Mouse (Mus musculus) cerebellum, adult 2 months (tissue): ENCODE results near the gene Hk1.

Experiments used
- CTCF ChIP-seq: fragments of 200-500 bp; IDR thresholded peaks from 2 replicates; pipeline ENCODE4 v1.5.1; 2011; ENCODE audit warnings: low read depth, mild to moderate bottlenecking, control low read depth, low read length, moderate library complexity, borderline replicate concordance; ENCODE audit not compliant: insufficient read depth
- POLR2A ChIP-seq: fragments of 200-500 bp; IDR thresholded peaks from 2 replicates; pipeline ENCODE4 v1.6.1; 2011; ENCODE audit warnings: low read length, control low read depth, borderline replicate concordance; ENCODE audit not compliant: insufficient read depth

- no peak for TF ChIP-seq POLR2A
- no peak for TF ChIP-seq CTCF
These were observed 59.2 kb downstream of the Hk1 start for GRCm38 (mm10) chr10:62320402-62320978.
